Mouse (Mus musculus): ENCODE data around the gene Ankrd13a.
"Not testable (repeated sequence)": the region's sequence is repeated elsewhere in the genome, so short reads cannot be mapped to it uniquely, and the experiment has no call there.

The Ankrd13a gene

DNA sequence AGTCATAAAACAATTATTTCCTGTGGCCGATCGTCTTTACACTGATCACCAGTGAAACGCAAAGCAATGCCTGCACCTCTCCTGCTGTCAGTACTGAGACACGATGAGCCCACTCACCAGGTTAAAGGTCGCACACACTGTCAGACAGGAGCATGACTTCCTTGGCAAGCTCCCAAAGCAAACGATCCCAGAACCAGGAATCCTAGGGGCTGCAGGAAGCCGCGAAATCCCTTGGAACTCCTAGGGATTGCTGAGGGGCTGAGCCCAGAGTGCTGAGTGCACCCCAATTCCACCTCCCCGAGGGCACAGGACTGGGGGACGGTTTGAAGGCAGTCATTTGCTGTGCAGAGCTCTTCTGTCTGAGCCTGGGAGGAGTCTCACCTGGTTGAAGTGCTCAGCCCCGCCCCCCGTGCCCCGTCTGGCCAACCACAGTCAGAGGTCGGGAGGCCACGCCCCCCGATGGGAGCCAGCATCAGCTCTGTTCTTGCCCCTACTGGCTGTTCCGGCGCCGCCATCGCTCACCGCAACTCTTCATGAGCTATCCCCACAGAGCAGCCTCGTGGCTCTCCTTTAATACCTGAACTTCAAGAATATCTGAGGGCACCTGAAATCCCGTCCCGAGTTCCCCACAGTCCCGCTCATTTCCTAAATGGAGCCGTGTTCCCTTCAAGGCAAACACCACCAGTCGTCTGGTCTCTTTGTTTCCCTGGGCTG lies 51.7 kb downstream of the Ankrd13a start:
- DNase-seq (ENCODE audit: low read depth in 2 of 2, low spot score in 2 of 2) = peak; percentile 74 to 79

DNA sequence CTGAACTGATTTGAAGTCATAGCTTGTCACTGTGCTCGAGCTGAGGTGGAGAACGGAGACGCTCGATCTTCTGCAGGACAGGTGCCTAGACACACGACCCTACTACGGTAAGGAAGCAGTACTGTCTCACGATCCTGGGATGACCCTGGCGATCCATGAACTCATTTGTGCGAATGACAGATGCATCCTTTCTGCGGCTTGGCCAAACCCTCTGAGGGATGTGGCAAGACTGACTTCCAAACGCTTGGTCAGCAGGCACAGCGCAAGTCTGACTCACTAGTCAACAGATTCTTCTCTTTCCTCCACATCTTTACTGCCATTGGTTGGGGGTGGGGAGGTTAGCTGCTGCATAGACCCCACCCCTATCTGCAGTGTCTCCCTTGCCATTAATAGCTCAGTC lies 53.0 kb downstream of the Ankrd13a start:
- no peak for DNase-seq (ENCODE audit: low read depth in 2 of 2, low spot score in 2 of 2)

DNA sequence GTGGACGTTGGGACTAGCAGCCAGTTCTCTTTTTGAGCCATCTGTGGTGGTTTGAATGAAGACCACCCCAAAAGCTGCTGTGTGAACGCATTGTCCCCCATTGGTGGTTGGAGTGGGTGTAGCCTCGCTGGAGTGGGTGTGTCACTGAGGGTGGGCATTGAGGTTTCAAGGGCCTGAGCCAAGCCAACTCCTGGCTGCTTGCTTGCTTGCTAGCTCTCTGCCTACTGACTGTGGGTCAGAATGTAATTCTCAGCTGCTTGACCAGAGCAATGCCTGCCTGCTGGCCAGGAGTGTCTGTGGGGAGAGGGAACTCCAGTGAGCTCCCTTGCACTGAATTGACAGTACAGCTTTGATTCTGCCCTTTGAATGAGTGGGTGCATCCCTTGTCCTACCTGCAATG lies 55.3 kb downstream of the Ankrd13a start:
- DNase-seq (ENCODE audit: low read depth in 2 of 2, low spot score in 2 of 2) = no peak

GRCm38 (mm10) chr5:114836886-114837285 lies 62.4 kb downstream of the Ankrd13a start:
- no peak for DNase-seq (ENCODE audit: low read depth in 2 of 2, low spot score in 2 of 2)

GRCm38 (mm10) chr5:114840481-114840880 lies 66.0 kb downstream of the Ankrd13a start:
- DNase-seq (ENCODE audit: low read depth in 2 of 2, low spot score in 2 of 2) = not testable (repeated sequence)

- DNase-seq (ENCODE audit: low read depth in 2 of 2, low spot score in 2 of 2) = not testable (repeated sequence)
Measured at GRCm38 (mm10) chr5:114842155-114842554, 67.7 kb downstream of the Ankrd13a start.

DNA sequence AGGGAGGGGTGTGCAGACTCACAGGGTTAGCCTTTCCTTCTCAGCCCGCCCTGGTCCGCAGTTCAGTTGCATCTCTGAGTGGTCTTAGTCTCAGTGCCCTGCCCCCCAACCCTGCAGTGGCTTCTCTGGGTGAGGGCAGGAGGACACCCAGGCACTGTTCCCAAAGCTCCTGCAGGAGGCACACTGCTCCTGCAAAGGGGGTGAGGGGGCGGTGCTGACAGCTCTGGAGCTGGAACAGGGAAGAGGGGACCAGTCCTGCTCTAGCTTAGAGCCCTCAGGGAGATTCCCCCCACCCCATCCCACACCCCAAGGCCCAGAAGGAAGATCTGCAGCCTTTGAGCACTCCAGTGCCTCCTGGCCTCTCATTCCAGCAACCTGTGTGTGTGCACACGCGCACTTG lies 68.2 kb downstream of the Ankrd13a start:
- DNase-seq (ENCODE audit: low read depth in 2 of 2, low spot score in 2 of 2) = no peak

DNA sequence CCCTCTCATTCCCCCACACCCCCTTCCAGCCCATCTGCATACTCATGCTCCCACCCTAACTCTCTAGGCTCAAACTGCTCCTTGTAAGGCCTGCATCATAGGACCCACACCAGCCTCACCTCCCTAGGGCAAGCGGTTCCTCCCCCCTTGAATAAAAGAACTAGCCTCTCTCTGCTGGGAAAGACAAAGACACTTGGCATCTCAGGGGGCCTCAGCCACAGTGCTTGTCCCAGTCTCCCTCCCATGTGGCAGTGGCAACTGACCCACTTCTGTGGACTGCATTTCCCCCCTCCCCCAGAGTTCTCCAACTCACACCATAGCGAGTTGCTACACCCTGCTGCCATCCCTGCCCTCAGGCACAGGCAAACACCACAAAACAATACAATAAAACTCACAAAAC lies 69.9 kb downstream of the Ankrd13a start:
- not testable (repeated sequence) for DNase-seq (ENCODE audit: low read depth in 2 of 2, low spot score in 2 of 2)

- DNase-seq (ENCODE audit: low read depth in 2 of 2, low spot score in 2 of 2) = no peak
Measured at GRCm38 (mm10) chr5:114851565-114852236, 77.2 kb downstream of the Ankrd13a start.

DNA sequence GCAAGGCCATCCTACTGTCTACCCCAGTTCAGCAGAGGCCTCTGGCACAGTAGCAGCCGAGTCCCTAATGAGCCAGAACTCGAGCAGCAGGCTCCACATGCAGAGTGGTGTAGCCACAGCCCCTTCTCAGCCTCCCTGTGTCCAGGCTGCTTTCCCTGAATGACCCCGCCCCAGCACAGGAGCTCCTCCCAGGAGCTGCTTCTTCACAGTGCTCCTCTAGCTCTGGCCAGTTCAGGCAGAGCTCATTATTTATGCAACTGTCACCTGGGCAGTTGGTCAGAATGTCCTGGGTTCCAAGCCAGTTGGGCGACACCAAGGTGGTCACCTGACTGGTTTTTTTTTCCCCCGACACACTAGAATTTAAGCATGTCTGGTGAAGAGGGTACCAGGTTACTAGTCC lies 78.9 kb downstream of the Ankrd13a start, which contains the start of gene 4930519G04Rik:
Gene 4930519G04Rik (plus strand): TSS at position 301 of the 400 bp plus-strand sequence.
- not testable (repeated sequence) for DNase-seq (ENCODE audit: low read depth in 2 of 2, low spot score in 2 of 2)

Measured in CD8-positive naive resting alpha-beta T cell, adult 2 months (primary cell).